Mouse (Mus musculus): Measurements from ENCODE around the gene Grik3. TPM values are rescaled to one million over a fixed set of nuclear protein-coding genes. Genes with fewer than 3 reads are reported as not detected.

The Grik3 gene
- polyA plus RNA-seq, 1 experiment, result 29.5 TPM

DNA sequence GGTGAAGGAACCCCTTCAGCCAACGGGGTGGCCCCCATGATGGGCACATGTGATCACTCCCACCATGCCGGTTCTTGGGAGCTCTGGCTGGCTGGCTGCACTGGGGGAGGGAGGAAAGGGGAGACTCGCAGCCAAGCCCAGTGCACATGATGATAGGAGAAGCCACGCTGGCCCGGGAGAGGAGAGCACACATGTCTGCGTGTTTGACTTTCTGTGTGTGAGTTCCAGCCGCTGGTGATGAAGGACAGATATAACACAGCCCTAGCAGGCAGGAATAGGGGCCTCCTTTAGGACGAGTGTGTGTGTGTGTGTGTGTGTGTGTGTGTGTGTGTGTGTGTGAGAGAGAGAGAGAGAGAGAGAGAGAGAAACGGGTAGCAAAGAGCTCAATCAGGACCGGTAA is 219.2 kb downstream of the Grik3 start:
- H3K4me3 ChIP-seq (ENCODE audit: insufficient read depth, low read length), result no peak overlapping the region
- no peaks in the 10 kb centered on the region for H3K4me1 ChIP-seq (ENCODE audit: control insufficient read depth, insufficient read depth, low read length)
- no peak overlapping the region for H3K27ac ChIP-seq (ENCODE audit: insufficient read depth, low read length)
- TF ChIP-seq POLR2A (IDR thresholded peaks at IDR 0.05; ENCODE audit: extremely low read depth, insufficient read depth, low read length) (no peak), CTCF (IDR thresholded peaks at IDR 0.05; ENCODE audit: extremely low read depth, insufficient read depth, low read length) (no peak)

GRCm38 (mm10) chr4:125717881-125718280 is 227.4 kb downstream of the Grik3 start:
- Histone ChIP-seq H3K4me3 (ENCODE audit: insufficient read depth, low read length) (no peak overlapping the region), H3K4me1 (ENCODE audit: control insufficient read depth, insufficient read depth, low read length) (no peaks in the 10 kb centered on the region), H3K27ac (ENCODE audit: insufficient read depth, low read length) (no peak overlapping the region)
- TF ChIP-seq CTCF (IDR thresholded peaks at IDR 0.05; ENCODE audit: extremely low read depth, insufficient read depth, low read length), result no peak
- TF ChIP-seq POLR2A (IDR thresholded peaks at IDR 0.05; ENCODE audit: extremely low read depth, insufficient read depth, low read length), result no peak

DNA sequence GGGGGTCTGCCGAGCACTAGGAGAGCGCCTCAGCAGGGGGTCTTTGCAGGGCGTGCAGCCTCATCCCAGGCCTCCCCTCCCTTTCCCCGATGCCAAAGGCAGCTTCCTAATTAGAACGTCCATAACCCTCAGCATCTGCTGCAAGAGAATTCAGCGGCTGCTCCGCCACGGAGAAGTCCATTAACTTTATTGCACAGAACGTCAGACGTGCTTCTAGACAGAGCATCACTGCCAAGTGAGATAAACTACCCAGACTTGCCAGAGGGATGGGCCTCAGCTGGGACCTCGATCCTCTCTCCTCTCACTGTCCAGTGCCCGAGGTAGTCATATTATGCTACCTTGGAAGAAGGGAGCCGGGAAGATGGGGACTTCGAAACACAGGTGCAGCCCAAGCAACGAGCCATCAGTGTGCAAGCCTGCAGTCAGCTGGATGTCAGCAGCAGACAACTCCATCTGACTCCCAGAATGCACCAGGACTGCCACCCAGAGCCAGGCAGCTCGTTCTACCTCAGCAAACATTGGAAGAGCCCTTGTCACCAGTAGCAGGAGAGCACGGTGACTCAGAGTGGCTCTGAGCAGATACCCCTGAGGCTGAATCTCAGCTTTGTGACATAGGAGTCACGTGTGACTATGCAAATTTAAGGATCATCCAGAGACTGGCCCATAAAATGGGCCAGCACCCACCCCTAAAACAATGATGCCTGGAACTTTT is 228.1 kb downstream of the Grik3 start:
- Histone ChIP-seq H3K4me1 (ENCODE audit: control insufficient read depth, insufficient read depth, low read length) (no peaks in the 10 kb centered on the region), H3K27ac (ENCODE audit: insufficient read depth, low read length) (no peak overlapping the region), H3K4me3 (ENCODE audit: insufficient read depth, low read length) (no peak overlapping the region)
- TF ChIP-seq POLR2A (IDR thresholded peaks at IDR 0.05; ENCODE audit: extremely low read depth, insufficient read depth, low read length) (no peak), CTCF (IDR thresholded peaks at IDR 0.05; ENCODE audit: extremely low read depth, insufficient read depth, low read length) (no peak)

GRCm38 (mm10) chr4:125726241-125726640 is 235.7 kb downstream of the Grik3 start:
- H3K4me1 ChIP-seq (ENCODE audit: control insufficient read depth, insufficient read depth, low read length), result no peaks in the 10 kb centered on the region
- no peak overlapping the region for H3K4me3 ChIP-seq (ENCODE audit: insufficient read depth, low read length)

GRCm38 (mm10) chr4:125727030-125727429 is 236.5 kb downstream of the Grik3 start:
- no peaks in the 10 kb centered on the region for H3K4me1 ChIP-seq (ENCODE audit: control insufficient read depth, insufficient read depth, low read length)
- H3K4me3 ChIP-seq (ENCODE audit: insufficient read depth, low read length), result no peak overlapping the region
- no peak for TF ChIP-seq POLR2A (IDR thresholded peaks at IDR 0.05; ENCODE audit: extremely low read depth, insufficient read depth, low read length)
- no peak for TF ChIP-seq CTCF (IDR thresholded peaks at IDR 0.05; ENCODE audit: extremely low read depth, insufficient read depth, low read length)
- no peak overlapping the region for H3K27ac ChIP-seq (ENCODE audit: insufficient read depth, low read length)

More at GRCm38 (mm10) chr4:125726241-125726640, 235.7 kb downstream of the Grik3 start:
- TF ChIP-seq CTCF (IDR thresholded peaks at IDR 0.05; ENCODE audit: extremely low read depth, insufficient read depth, low read length), result no peak
- TF ChIP-seq POLR2A (IDR thresholded peaks at IDR 0.05; ENCODE audit: extremely low read depth, insufficient read depth, low read length), result no peak
- H3K27ac ChIP-seq (ENCODE audit: insufficient read depth, low read length), result no peak overlapping the region

DNA sequence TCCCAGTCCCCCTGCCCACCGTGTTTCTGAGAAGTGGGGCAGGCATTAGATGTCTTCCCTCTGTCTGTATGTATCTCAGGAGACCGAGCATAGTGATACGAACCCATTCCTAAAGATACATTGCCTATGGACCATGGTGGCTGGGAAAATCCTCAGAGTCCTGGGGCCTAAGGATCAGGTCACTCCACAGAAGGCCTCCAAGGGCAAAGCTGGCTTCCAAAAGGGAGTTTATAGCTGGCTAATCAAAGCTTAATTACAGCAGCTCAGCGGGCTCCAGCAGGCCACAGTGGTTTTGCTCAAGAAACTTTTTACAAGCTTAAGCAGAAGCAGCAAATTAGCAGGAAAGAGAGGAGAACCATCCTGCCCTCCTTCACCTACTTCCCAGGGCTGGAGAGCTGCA is 237.1 kb downstream of the Grik3 start:
- Histone ChIP-seq H3K4me1 (ENCODE audit: control insufficient read depth, insufficient read depth, low read length) (no peaks in the 10 kb centered on the region), H3K27ac (ENCODE audit: insufficient read depth, low read length) (no peak overlapping the region), H3K4me3 (ENCODE audit: insufficient read depth, low read length) (no peak overlapping the region)
- TF ChIP-seq POLR2A (IDR thresholded peaks at IDR 0.05; ENCODE audit: extremely low read depth, insufficient read depth, low read length) (no peak), CTCF (IDR thresholded peaks at IDR 0.05; ENCODE audit: extremely low read depth, insufficient read depth, low read length) (no peak)

- no peaks in the 10 kb centered on the region for H3K4me1 ChIP-seq (ENCODE audit: control insufficient read depth, insufficient read depth, low read length)
- no peak overlapping the region for H3K4me3 ChIP-seq (ENCODE audit: insufficient read depth, low read length)
- TF ChIP-seq POLR2A (IDR thresholded peaks at IDR 0.05; ENCODE audit: extremely low read depth, insufficient read depth, low read length) (no peak), CTCF (IDR thresholded peaks at IDR 0.05; ENCODE audit: extremely low read depth, insufficient read depth, low read length) (no peak)
- no peak overlapping the region for H3K27ac ChIP-seq (ENCODE audit: insufficient read depth, low read length)
Measured at GRCm38 (mm10) chr4:125728091-125728863, 237.8 kb downstream of the Grik3 start.

- H3K4me1 ChIP-seq (ENCODE audit: control insufficient read depth, insufficient read depth, low read length), result no peaks in the 10 kb centered on the region
- no peak overlapping the region for H3K27ac ChIP-seq (ENCODE audit: insufficient read depth, low read length)
- no peak for TF ChIP-seq POLR2A (IDR thresholded peaks at IDR 0.05; ENCODE audit: extremely low read depth, insufficient read depth, low read length)
- TF ChIP-seq CTCF (IDR thresholded peaks at IDR 0.05; ENCODE audit: extremely low read depth, insufficient read depth, low read length), result no peak
- no peak overlapping the region for H3K4me3 ChIP-seq (ENCODE audit: insufficient read depth, low read length)
Measured at GRCm38 (mm10) chr4:125729305-125730220, 239.1 kb downstream of the Grik3 start.

DNA sequence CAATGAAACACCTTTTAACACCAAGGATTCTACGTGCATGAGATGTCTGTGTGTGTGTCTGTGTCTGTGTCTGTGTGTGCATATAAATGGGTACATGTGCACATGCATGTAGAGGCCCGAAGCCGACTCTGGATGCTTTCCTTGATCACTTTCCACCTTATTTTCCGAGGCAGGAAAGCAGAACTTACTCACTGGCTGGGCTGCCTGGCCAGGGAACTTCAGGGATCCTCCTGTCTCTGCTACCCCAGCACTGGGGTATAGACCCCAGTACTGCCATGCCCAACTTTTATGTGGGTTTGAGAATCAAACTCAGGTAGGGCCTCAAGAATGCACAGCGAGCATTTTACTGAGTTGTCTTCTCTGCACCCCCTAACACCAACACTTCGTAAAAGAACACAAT is 240.3 kb downstream of the Grik3 start:
- Histone ChIP-seq H3K4me3 (ENCODE audit: insufficient read depth, low read length) (no peak overlapping the region), H3K4me1 (ENCODE audit: control insufficient read depth, insufficient read depth, low read length) (no peaks in the 10 kb centered on the region), H3K27ac (ENCODE audit: insufficient read depth, low read length) (no peak overlapping the region)
- TF ChIP-seq CTCF (IDR thresholded peaks at IDR 0.05; ENCODE audit: extremely low read depth, insufficient read depth, low read length) (no peak), POLR2A (IDR thresholded peaks at IDR 0.05; ENCODE audit: extremely low read depth, insufficient read depth, low read length) (no peak)

Measured in cortical plate, adult 2 months (tissue).